Mouse (Mus musculus) small intestine, adult 2 months (tissue): ENCODE measurements around the gene 4931408C20Rik. TPM values are rescaled to one million over a fixed set of nuclear protein-coding genes. Genes with fewer than 3 reads are reported as not detected.

Experiments
- H3K27ac ChIP-seq: fragments of 200-500 bp; 2 replicates; pipeline ENCODE4 v1.5.1; 2012; ENCODE audit warnings: low read depth, low read length, control low read depth, inconsistent platforms; ENCODE audit not compliant: insufficient read depth
- H3K27me3 ChIP-seq: fragments of 200-500 bp; 2 replicates; pipeline ENCODE4 v1.6.1; 2012; ENCODE audit warnings: mild to moderate bottlenecking, moderate library complexity, low read length, inconsistent platforms; ENCODE audit not compliant: control insufficient read depth, insufficient read depth
- H3K36me3 ChIP-seq: fragments of 200-500 bp; 2 replicates; pipeline ENCODE4 v1.6.1; 2012; ENCODE audit warnings: mild to moderate bottlenecking, low read length, control low read depth, inconsistent platforms; ENCODE audit not compliant: control insufficient read depth, insufficient read depth
- H3K4me1 ChIP-seq: fragments of 200-500 bp; 2 replicates; pipeline ENCODE4 v1.6.1; 2012; ENCODE audit warnings: low read length, inconsistent platforms, mixed read lengths; ENCODE audit not compliant: control insufficient read depth, insufficient read depth, insufficient read length
- H3K4me3 ChIP-seq: fragments of 200-500 bp; 2 replicates; pipeline ENCODE4 v1.5.1; 2012; ENCODE audit warnings: low read depth, mild to moderate bottlenecking, control low read depth, inconsistent platforms, low read length, moderate library complexity
- CTCF ChIP-seq: fragments of 200-500 bp; IDR thresholded peaks from 2 replicates; pipeline ENCODE4 v1.5.1; 2012; ENCODE audit warnings: low read depth, mild to moderate bottlenecking, control low read depth, inconsistent platforms, low read length, moderate library complexity, mixed read lengths; ENCODE audit not compliant: insufficient replicate concordance, insufficient read length; ENCODE audit errors: extremely low read depth
- POLR2A ChIP-seq: fragments of 200-500 bp; IDR thresholded peaks from 2 replicates; pipeline ENCODE4 v1.6.1; 2012; ENCODE audit warnings: low read depth, mild to moderate bottlenecking, control low read depth, inconsistent platforms, low read length, moderate library complexity
- WGBS: fragments of 180-500 bp; shearing (Covaris S2); methylation state at CpG from one replicate; pipeline ENCODE4 v1.1.7; 2018; 5-methylcytosine and 5-hydroxymethylcytosine counted together
- polyA plus RNA-seq: library from polyadenylated mRNA; depleted of rRNA; stranded (reverse); fragments of >200 nt; gene quantifications from 2 replicates; pipeline ENCODE4 v1.2.3, GENCODE M21; 2012; rRNA removed

4931408C20Rik gene
- polyA plus RNA-seq, result not detected in 2 replicates

DNA sequence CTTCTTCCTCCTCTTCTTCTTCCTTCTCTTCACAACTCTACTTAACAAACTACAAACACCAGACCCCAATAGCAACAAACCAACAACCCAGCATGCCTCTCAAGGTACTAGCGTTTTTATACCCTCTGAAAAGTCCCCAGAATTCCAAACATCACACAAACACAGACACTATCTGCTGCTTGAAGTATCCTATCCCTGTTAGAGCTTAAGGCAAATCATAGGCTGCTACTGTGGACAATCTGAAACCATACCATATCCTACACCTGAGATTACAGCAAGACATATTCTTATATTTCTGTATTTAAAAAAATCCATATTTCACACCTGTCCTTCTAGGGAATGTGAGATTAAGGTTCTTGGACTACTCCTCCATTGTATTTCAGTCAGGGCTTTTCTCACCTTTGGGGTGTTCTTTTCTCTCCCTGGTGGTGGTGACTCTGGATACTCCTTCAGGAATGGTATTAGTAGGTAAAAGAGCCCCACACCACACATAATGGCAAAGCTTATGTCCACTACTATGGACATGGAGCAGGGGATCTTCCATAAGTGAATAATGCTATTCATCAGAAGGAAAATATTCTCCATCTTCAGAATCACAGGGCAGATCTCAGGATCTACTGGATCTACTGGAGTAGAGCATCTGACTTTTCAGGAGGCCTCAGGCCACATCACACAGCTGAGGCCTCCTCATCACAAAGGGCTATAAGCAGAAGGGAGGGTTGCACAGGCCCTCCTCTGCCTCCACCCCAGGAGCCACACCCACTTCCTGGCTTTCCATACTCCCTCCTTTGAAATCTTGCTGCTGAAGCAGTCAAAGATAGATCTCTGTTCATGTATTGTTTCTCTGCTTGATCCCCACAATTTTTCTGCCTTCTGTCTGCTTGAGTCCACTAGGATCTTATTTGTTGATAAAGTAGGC, at the start of gene 4931408C20Rik:
4931408C20Rik (minus strand) TSS at position 619 of the 919 bp plus-strand sequence.
- Histone ChIP-seq H3K27ac (no peak within 1 kb of the TSS), H3K27me3 (no peaks in the 10 kb centered on the region), H3K4me1 (no peaks in the 10 kb centered on the region), H3K36me3 (no peaks in the 10 kb centered on the region), H3K4me3 (no peak within 1 kb of the TSS)
- TF ChIP-seq CTCF (no peak), POLR2A (no peak)
- WGBS, result 30% methylated on average over 1 of the region's 1 CpGs

GRCm38 (mm10) chr1:26687926-26688325, 666 bp upstream of the 4931408C20Rik start:
- WGBS, result 55% methylated on average over 1 of the region's 1 CpGs
- no peaks in the 10 kb centered on the region for H3K4me1 ChIP-seq
- H3K27me3 ChIP-seq, result no peaks in the 10 kb centered on the region
- H3K36me3 ChIP-seq, result no peaks in the 10 kb centered on the region
- H3K4me3 ChIP-seq, result no peak overlapping the region
- H3K27ac ChIP-seq, result no peak overlapping the region
- TF ChIP-seq CTCF (no peak), POLR2A (no peak)

- H3K27me3 ChIP-seq, result no peaks in the 10 kb centered on the region
- H3K27ac ChIP-seq, result no peak overlapping the region
- H3K4me3 ChIP-seq, result no peak overlapping the region
- no peaks in the 10 kb centered on the region for H3K36me3 ChIP-seq
- no peaks in the 10 kb centered on the region for H3K4me1 ChIP-seq
- TF ChIP-seq CTCF (no peak), POLR2A (no peak)
Measured at GRCm38 (mm10) chr1:26685952-26686693, 1.1 kb downstream of the 4931408C20Rik start.

- TF ChIP-seq CTCF (no peak), POLR2A (no peak)
- H3K36me3 ChIP-seq, result no peaks in the 10 kb centered on the region
- H3K4me1 ChIP-seq, result no peaks in the 10 kb centered on the region
- H3K27ac ChIP-seq, result no peak overlapping the region
- no peak overlapping the region for H3K4me3 ChIP-seq
- 58% methylated on average over 3 of the region's 3 CpGs for WGBS
- H3K27me3 ChIP-seq, result no peaks in the 10 kb centered on the region
Measured at GRCm38 (mm10) chr1:26685383-26685782, 1.9 kb downstream of the 4931408C20Rik start.

GRCm38 (mm10) chr1:26649704-26650388, 37.4 kb downstream of the 4931408C20Rik start:
- no peak overlapping the region for H3K27ac ChIP-seq
- no peaks in the 10 kb centered on the region for H3K4me1 ChIP-seq
- no peaks in the 10 kb centered on the region for H3K36me3 ChIP-seq
- TF ChIP-seq POLR2A, result no peak
- 48% methylated on average over 1 of the region's 1 CpGs for WGBS
- no peaks in the 10 kb centered on the region for H3K27me3 ChIP-seq
- no peak overlapping the region for H3K4me3 ChIP-seq

DNA sequence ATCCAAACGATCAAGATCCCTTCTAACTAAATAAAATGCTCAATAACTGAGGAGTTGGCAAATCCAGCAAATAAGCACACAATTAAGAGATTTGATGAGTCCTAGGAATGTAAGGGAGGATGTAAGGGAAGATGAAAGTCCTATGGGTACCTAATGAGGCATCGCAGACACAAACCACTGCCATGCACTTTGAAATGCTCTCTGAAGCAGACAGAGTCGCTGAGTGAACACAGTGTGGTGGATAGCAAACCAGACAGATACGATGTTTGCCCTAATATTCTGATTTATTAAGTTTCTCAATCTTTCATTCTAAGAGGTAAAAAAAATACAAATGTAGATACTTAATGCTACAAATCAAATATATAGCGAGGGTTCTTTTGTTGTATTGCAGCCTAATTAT, 51.2 kb downstream of the 4931408C20Rik start:
- no peak for TF ChIP-seq POLR2A
- TF ChIP-seq CTCF, result no peak
- WGBS, result 82% methylated on average over 5 of the region's 5 CpGs
- Histone ChIP-seq H3K4me1 (no peaks in the 10 kb centered on the region), H3K27ac (no peak overlapping the region), H3K27me3 (no peaks in the 10 kb centered on the region), H3K36me3 (no peaks in the 10 kb centered on the region), H3K4me3 (no peak overlapping the region)
